Mouse (Mus musculus): Measurements from ENCODE around the gene Slc8a1. TPM values are rescaled to one million over a fixed set of nuclear protein-coding genes. Genes with fewer than 3 reads are reported as not detected.

The Slc8a1 gene
- polyA plus RNA-seq, 1 experiment from 2014 or later: 83.6 TPM

DNA sequence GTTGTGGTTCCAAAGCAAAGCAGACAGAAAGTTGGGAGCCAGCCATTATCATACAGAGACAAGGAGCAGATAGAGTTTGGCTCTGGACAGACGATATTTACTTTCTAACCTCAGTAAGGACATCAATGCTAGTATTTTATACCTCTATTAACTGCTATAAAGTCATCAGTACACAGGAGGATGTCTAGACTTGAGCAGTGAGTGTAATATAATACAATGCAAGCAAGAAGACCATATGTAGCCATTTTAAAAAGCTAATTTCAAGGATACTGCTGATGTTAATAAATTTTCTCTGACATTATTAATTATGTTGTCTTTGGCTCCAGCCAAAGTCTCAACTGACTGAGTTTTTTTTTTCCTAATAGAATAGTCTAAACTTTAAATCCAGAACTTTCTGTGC, 402.7 kb downstream of the Slc8a1 start:
- H3K4me1 ChIP-seq (replicated peaks): no peaks in the 10 kb centered on the region
- no peaks in the 10 kb centered on the region for H3K27me3 ChIP-seq
- H3K9me3 ChIP-seq (replicated peaks): no peaks in the 10 kb centered on the region; the same call in 1 of the 2 replicates
- WGBS: 38% methylated on average over 1 of the region's 1 CpGs
- H3K9ac ChIP-seq: no peak overlapping the region
- no peak overlapping the region for H3K4me3 ChIP-seq
- no peak for ATAC-seq (replicated peaks; ENCODE audit: insufficient number of reproducible peaks, insufficient read depth, low FRiP score, low read depth)
- no peaks in the 10 kb centered on the region for H3K36me3 ChIP-seq
- no peak overlapping the region for H3K4me2 ChIP-seq
- no peak overlapping the region for H3K27ac ChIP-seq
